12 mouse cellular contexts compared by ENCODE assay signal in the genomic region with DNA sequence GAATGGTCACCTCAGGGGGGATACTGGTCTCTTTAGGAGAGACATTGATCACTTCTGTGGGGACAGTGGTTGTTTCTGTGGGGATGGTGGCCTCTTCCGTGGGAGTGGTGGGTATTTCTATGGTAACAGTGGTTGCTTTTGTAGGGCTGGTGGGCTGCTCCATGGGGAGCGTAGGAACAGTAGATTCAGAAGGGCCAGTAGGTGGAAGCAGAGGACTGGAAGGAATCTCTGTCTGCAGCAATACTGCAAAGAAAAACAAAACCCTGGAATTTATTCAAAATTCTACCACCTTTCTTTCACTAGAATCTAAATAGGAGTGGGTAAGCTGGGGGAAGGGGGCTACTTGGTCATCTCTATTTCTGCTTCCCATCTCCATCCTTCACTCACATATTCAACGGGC. TPM values are rescaled to one million over a fixed set of nuclear protein-coding genes. Genes with fewer than 3 reads are reported as not detected.
DNase-seq lines count a peak whose midpoint lies in the region; ATAC-seq and TF ChIP-seq lines count a peak whose summit lies in the region.
"Had no signal": no experiment of that assay in that cellular context is flagged by ENCODE, and none has a peak within 500 bp of the region (broad histone marks: within the 10 kb centered on the region; RNA-seq: fewer than 3 reads in every experiment).

No protein-coding gene starts in this region.

- intact Hi-C loops in gastrocnemius, adult 2 months (cut with DNase I) = no loop called here

- H3K9ac ChIP-seq in midbrain, embryonic 14.5 days (replicated peaks; ENCODE audit: low read length) = no peak overlapping the region
- H3K9ac ChIP-seq in midbrain, embryonic 15.5 days = no peak overlapping the region
- H3K9ac ChIP-seq: liver, embryonic 13.5 days had no signal

- no peaks in the 10 kb centered on the region for H3K27me3 ChIP-seq in midbrain, embryonic 14.5 days (ENCODE audit: control insufficient read depth, insufficient read depth, low read length)
- H3K27me3 ChIP-seq in midbrain, embryonic 15.5 days (replicated peaks) = no peaks in the 10 kb centered on the region
- H3K27me3 ChIP-seq: liver, embryonic 13.5 days had no signal

- DNase-seq in gastrocnemius, adult 2 months = no peak
- DNase-seq in gastrocnemius, postnatal 25 days = no peak
- peak; percentile 21 to 39 for DNase-seq in layer of hippocampus, postnatal 14 days (ENCODE audit: low spot score in 2 of 2)
- DNase-seq in layer of hippocampus, adult 9-11 months = no peak
- DNase-seq in midbrain, embryonic 14.5 days = peak; percentile 29
- no peak for DNase-seq in natural killer cell, adult 2 months (ENCODE audit: low spot score in 2 of 2)
- DNase-seq: adrenal gland, postnatal 14 days; embryo, embryonic 11 days; heart, postnatal 4 days; liver, embryonic 13.5 days had no signal

- 45% methylated on average over 3 of the region's 3 CpGs for WGBS in midbrain, embryonic 14.5 days
- 47% methylated on average over 3 of the region's 3 CpGs for WGBS in midbrain, embryonic 15.5 days

- H3K36me3 ChIP-seq in midbrain, embryonic 14.5 days (ENCODE audit: control insufficient read depth, insufficient read depth, low read length) = no peaks in the 10 kb centered on the region
- H3K36me3 ChIP-seq in midbrain, embryonic 15.5 days (replicated peaks) = no peaks in the 10 kb centered on the region
- H3K36me3 ChIP-seq: liver, embryonic 13.5 days had no signal

- no peaks in the 10 kb centered on the region for H3K9me3 ChIP-seq in midbrain, embryonic 14.5 days (ENCODE audit: control insufficient read depth, low read length)
- no peaks in the 10 kb centered on the region for H3K9me3 ChIP-seq in midbrain, embryonic 15.5 days
- H3K9me3 ChIP-seq: liver, embryonic 13.5 days had no signal

- H3K27ac ChIP-seq in gastrocnemius, adult 2 months = no peak overlapping the region
- no peak overlapping the region for H3K27ac ChIP-seq in midbrain, embryonic 14.5 days (replicated peaks; ENCODE audit: low read depth, low read length)
- H3K27ac ChIP-seq in midbrain, embryonic 15.5 days = no peak overlapping the region
- no peak overlapping the region for H3K27ac ChIP-seq in cortical plate, adult 2 months (ENCODE audit: insufficient read depth, low read length)
- H3K27ac ChIP-seq: liver, embryonic 13.5 days had no signal

- ATAC-seq in midbrain, embryonic 14.5 days (ENCODE audit: low FRiP score, low TSS enrichment) = no peak
- ATAC-seq in midbrain, embryonic 15.5 days (replicated peaks) = no peak

- H3K4me1 ChIP-seq in midbrain, embryonic 14.5 days (ENCODE audit: control insufficient read depth, insufficient read depth, low read length) = no peaks in the 10 kb centered on the region
- no peaks in the 10 kb centered on the region for H3K4me1 ChIP-seq in midbrain, embryonic 15.5 days
- H3K4me1 ChIP-seq in cortical plate, adult 2 months (ENCODE audit: control insufficient read depth, insufficient read depth, low read length) = peaks cover 2% of the 10 kb centered on the region; the same call in 1 of the 2 replicates

- TF ChIP-seq POLR2A in cortical plate, adult 2 months (IDR thresholded peaks at IDR 0.05; ENCODE audit: extremely low read depth, insufficient read depth, low read length) = no peak

- H3K4me2 ChIP-seq in midbrain, embryonic 14.5 days (ENCODE audit: low read length) = no peak overlapping the region
- H3K4me2 ChIP-seq in midbrain, embryonic 15.5 days = no peak overlapping the region
- H3K4me2 ChIP-seq: liver, embryonic 13.5 days had no signal

- H3K4me3 ChIP-seq in gastrocnemius, adult 2 months = no peak overlapping the region
- no peak overlapping the region for H3K4me3 ChIP-seq in midbrain, embryonic 14.5 days (replicated peaks; ENCODE audit: low read depth, low read length)
- no peak overlapping the region for H3K4me3 ChIP-seq in midbrain, embryonic 15.5 days
- H3K4me3 ChIP-seq in cortical plate, adult 2 months (ENCODE audit: insufficient read depth, low read length) = no peak overlapping the region
- H3K4me3 ChIP-seq: liver, embryonic 13.5 days had no signal

- peak; percentile 13; the same call in 1 of the 2 replicates for TF ChIP-seq CTCF in gastrocnemius, adult 2 months (IDR thresholded peaks at IDR 0.05)
- peak; percentile 48 for TF ChIP-seq CTCF in cortical plate, adult 2 months (IDR thresholded peaks at IDR 0.05; ENCODE audit: extremely low read depth, insufficient read depth, low read length)

RNA-seq across cellular contexts. Expression of a gene that starts 11.8 kb away (rescaled TPM):
- under 1 TPM in 1 of 2 experiments, not detected in 1; 0.03 TPM for total RNA-seq in gastrocnemius, adult 2 months (2021)
- under 1 TPM in 1 of 2 experiments, not detected in 1; 0.08 TPM for total RNA-seq in gastrocnemius, postnatal 25 days (2021)
- under 1 TPM; 0.21 to 0.57 TPM for total RNA-seq in layer of hippocampus, postnatal 14 days (2021)
- polyA plus RNA-seq in midbrain, embryonic 14.5 days (2014; fragmentation: Nextera tagmentation; extraction: Ambion mirVana) = 0.11 and 0.12 TPM in 2 replicates
- polyA plus RNA-seq in midbrain, embryonic 15.5 days (2015; fragmentation: Nextera tagmentation; extraction: Ambion mirVana) = 0.50 and 0.51 TPM in 2 replicates
- polyA plus RNA-seq in cortical plate, adult 2 months (2012; rRNA removed) = 0.15 and 0.21 TPM in 2 replicates
- total RNA-seq: adrenal gland, postnatal 14 days had no signal

RNA-seq across cellular contexts. Expression of a gene that starts 37.3 kb away (rescaled TPM):
- 10 to 100 TPM; 11.3 to 11.4 TPM for total RNA-seq in gastrocnemius, adult 2 months (2021)
- 1 to 10 TPM; 9.7 to 9.9 TPM for total RNA-seq in gastrocnemius, postnatal 25 days (2021)
- 10 to 100 TPM; 32.9 to 37.1 TPM for total RNA-seq in layer of hippocampus, postnatal 14 days (2021)
- polyA plus RNA-seq in midbrain, embryonic 14.5 days (2014; fragmentation: Nextera tagmentation; extraction: Ambion mirVana) = 83.7 and 103 TPM in 2 replicates
- 77.7 and 82.1 TPM in 2 replicates for polyA plus RNA-seq in midbrain, embryonic 15.5 days (2015; fragmentation: Nextera tagmentation; extraction: Ambion mirVana)
- 46.4 and 48.5 TPM in 2 replicates for polyA plus RNA-seq in cortical plate, adult 2 months (2012; rRNA removed)

RNA-seq across cellular contexts. Expression of a gene that starts 53.3 kb away (rescaled TPM):
- 10 to 100 TPM; 20.9 to 24.7 TPM for total RNA-seq in gastrocnemius, adult 2 months (2021)
- 10 to 100 TPM; 15.2 to 17.5 TPM for total RNA-seq in gastrocnemius, postnatal 25 days (2021)
- total RNA-seq in layer of hippocampus, postnatal 14 days (2021) = 10 to 100 TPM; 40.5 to 48.8 TPM
- polyA plus RNA-seq in midbrain, embryonic 14.5 days (2014; fragmentation: Nextera tagmentation; extraction: Ambion mirVana) = 17.0 and 23.5 TPM in 2 replicates
- polyA plus RNA-seq in midbrain, embryonic 15.5 days (2015; fragmentation: Nextera tagmentation; extraction: Ambion mirVana) = 20.2 and 23.5 TPM in 2 replicates
- polyA plus RNA-seq in cortical plate, adult 2 months (2012; rRNA removed) = 41.0 and 50.2 TPM in 2 replicates

Comparison
In these comparisons a context has a peak if more than half of its experiments do, and no peak if none do; other contexts are left out.
1. DNase-seq: peak in layer of hippocampus, postnatal 14 days (2 of 2) and midbrain, embryonic 14.5 days (single experiment); none in gastrocnemius, adult 2 months (single experiment), gastrocnemius, postnatal 25 days (single experiment), layer of hippocampus, adult 9-11 months (single experiment) and natural killer cell, adult 2 months (0 of 2).